Mouse (Mus musculus) embryonic facial prominence, embryonic 10.5 days (tissue): ENCODE measurements around the gene Kcnj1. TPM values are rescaled to one million over a fixed set of nuclear protein-coding genes. Genes with fewer than 3 reads are reported as not detected.

ENCODE experiments used
- DNase-seq: peaks from one replicate; pipeline ENCODE4 v3.0.0-alpha.2; 2017; ENCODE audit warnings: low spot score
- H3K27ac ChIP-seq: fragments of 300-500 bp; sonication (generic); replicated peaks from 2 replicates; pipeline ENCODE4 v1.5.1; 2016; ENCODE audit warnings: mild to moderate bottlenecking
- H3K27me3 ChIP-seq: fragments of 300-500 bp; sonication (generic); replicated peaks from 2 replicates; pipeline ENCODE4 v1.6.1; 2016; ENCODE audit warnings: low read depth, mild to moderate bottlenecking; ENCODE audit not compliant: poor library complexity, severe bottlenecking
- H3K36me3 ChIP-seq: fragments of 300-500 bp; sonication (generic); replicated peaks from 2 replicates; pipeline ENCODE4 v1.6.1; 2016; ENCODE audit warnings: mild to moderate bottlenecking, moderate library complexity
- H3K4me1 ChIP-seq: fragments of 300-500 bp; sonication (generic); 2 replicates; pipeline ENCODE4 v1.6.1; 2016
- H3K4me3 ChIP-seq: fragments of 300-500 bp; sonication (generic); 2 replicates; pipeline ENCODE4 v1.5.1; 2016; ENCODE audit warnings: mild to moderate bottlenecking, moderate library complexity
- H3K9me3 ChIP-seq: fragments of 300-500 bp; sonication (generic); 2 replicates; pipeline ENCODE4 v1.6.1; 2016; ENCODE audit warnings: mild to moderate bottlenecking
- WGBS: fragments of 180-500 bp; shearing (Covaris S2); methylation state at CpG from one replicate; pipeline ENCODE4 v1.1.7; 2016; 5-methylcytosine and 5-hydroxymethylcytosine counted together
- polyA plus RNA-seq: library from polyadenylated mRNA; unstranded; fragments of >200 nt; fragmentation: Nextera tagmentation; extraction: Ambion mirVana; gene quantifications from 2 replicates; pipeline ENCODE4 v1.2.1, GENCODE M21; 2016

The Kcnj1 gene
- polyA plus RNA-seq, 1 experiment from 2014 or later = not detected

GRCm38 (mm10) chr9:32405191-32405925 lies 33.1 kb downstream of the Kcnj1 start:
- WGBS = 43% methylated on average over 11 of the region's 11 CpGs
- Histone ChIP-seq H3K27me3 (peaks cover 50% of the 10 kb centered on the region), H3K36me3 (no peaks in the 10 kb centered on the region), H3K27ac (no peak overlapping the region), H3K4me3 (no peak overlapping the region), H3K9me3 (no peaks in the 10 kb centered on the region), H3K4me1 (peaks cover 47% of the 10 kb centered on the region)
- DNase-seq = peak; percentile 75

DNA sequence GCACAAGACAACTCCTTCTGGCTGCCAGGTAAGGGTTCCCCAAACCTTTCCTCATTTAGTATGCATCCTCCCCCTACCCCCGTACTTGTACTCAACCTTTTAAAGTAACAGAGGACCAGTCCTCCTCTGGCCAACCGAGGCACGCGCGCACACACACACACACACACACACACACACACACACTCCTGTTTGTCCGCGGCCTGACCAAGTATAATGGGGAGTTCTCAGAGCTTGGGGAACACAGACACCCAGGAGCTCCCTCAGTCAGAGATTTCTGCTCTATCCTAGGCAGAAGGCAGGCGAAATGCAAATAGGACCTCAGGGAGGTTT lies 36.4 kb downstream of the Kcnj1 start:
- H3K9me3 ChIP-seq = no peaks in the 10 kb centered on the region
- no peak for DNase-seq
- peaks cover 82% of the 10 kb centered on the region for H3K27me3 ChIP-seq
- H3K27ac ChIP-seq = peak overlapping the region; percentile 88
- H3K4me1 ChIP-seq = peaks cover 42% of the 10 kb centered on the region
- 9% methylated on average over 8 of the region's 8 CpGs for WGBS
- H3K36me3 ChIP-seq = no peaks in the 10 kb centered on the region
- H3K4me3 ChIP-seq = peak overlapping the region; percentile 56

GRCm38 (mm10) chr9:32409060-32409961 lies 37.0 kb downstream of the Kcnj1 start:
- no peaks in the 10 kb centered on the region for H3K9me3 ChIP-seq
- H3K27me3 ChIP-seq = peaks cover 81% of the 10 kb centered on the region
- H3K27ac ChIP-seq = peak overlapping the region; percentile 88
- WGBS = 1% methylated on average over 47 of the region's 47 CpGs
- no peaks in the 10 kb centered on the region for H3K36me3 ChIP-seq
- H3K4me3 ChIP-seq = peak overlapping the region; percentile 56
- peak; percentile 90 for DNase-seq
- peaks cover 42% of the 10 kb centered on the region for H3K4me1 ChIP-seq

GRCm38 (mm10) chr9:32410671-32411070 lies 38.4 kb downstream of the Kcnj1 start:
- Histone ChIP-seq H3K36me3 (no peaks in the 10 kb centered on the region), H3K4me1 (peaks cover 36% of the 10 kb centered on the region), H3K9me3 (no peaks in the 10 kb centered on the region), H3K27me3 (peaks cover 75% of the 10 kb centered on the region), H3K4me3 (no peak overlapping the region), H3K27ac (peak overlapping the region; percentile 88)
- DNase-seq = no peak
- WGBS = 92% methylated on average over 5 of the region's 5 CpGs

DNA sequence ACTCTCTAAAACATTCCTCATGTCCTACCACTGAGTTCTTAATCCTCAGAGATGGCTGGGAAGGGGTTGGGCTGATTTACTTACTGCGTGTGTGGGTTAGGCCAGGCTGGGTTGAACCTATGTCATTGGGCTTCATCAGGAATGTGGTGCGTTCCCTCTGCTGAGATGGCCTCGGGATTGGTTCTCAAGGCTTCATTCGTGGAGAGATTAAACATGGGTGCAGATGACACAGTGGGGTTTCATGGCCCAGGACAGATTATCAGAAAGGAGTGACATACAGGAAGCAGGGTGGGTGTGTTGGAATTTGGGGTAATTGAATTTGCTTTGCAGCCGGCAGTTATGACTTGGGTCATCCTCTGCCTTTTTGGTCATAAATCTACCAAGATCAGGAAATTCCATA lies 39.2 kb downstream of the Kcnj1 start:
- Histone ChIP-seq H3K36me3 (no peaks in the 10 kb centered on the region), H3K27ac (0 out of 2 replicates have a peak overlapping the region, but pooled peaks have one; percentile 14), H3K4me3 (no peak overlapping the region), H3K9me3 (no peaks in the 10 kb centered on the region), H3K4me1 (peaks cover 33% of the 10 kb centered on the region), H3K27me3 (peaks cover 67% of the 10 kb centered on the region)
- WGBS = 86% methylated on average over 5 of the region's 5 CpGs
- DNase-seq = no peak

GRCm38 (mm10) chr9:32412836-32413580 lies 40.7 kb downstream of the Kcnj1 start:
- Histone ChIP-seq H3K27ac (no peak overlapping the region), H3K4me3 (no peak overlapping the region), H3K27me3 (peaks cover 53% of the 10 kb centered on the region), H3K36me3 (no peaks in the 10 kb centered on the region), H3K9me3 (no peaks in the 10 kb centered on the region), H3K4me1 (peaks cover 43% of the 10 kb centered on the region)
- DNase-seq = no peak
- 80% methylated on average over 10 of the region's 10 CpGs for WGBS

GRCm38 (mm10) chr9:32414956-32415355 lies 42.7 kb downstream of the Kcnj1 start:
- Histone ChIP-seq H3K36me3 (peaks cover 10% of the 10 kb centered on the region), H3K4me3 (no peak overlapping the region), H3K9me3 (no peaks in the 10 kb centered on the region), H3K27me3 (peaks cover 43% of the 10 kb centered on the region), H3K27ac (no peak overlapping the region), H3K4me1 (peaks cover 26% of the 10 kb centered on the region)
- WGBS = 69% methylated on average over 1 of the region's 1 CpGs
- DNase-seq = no peak

DNA sequence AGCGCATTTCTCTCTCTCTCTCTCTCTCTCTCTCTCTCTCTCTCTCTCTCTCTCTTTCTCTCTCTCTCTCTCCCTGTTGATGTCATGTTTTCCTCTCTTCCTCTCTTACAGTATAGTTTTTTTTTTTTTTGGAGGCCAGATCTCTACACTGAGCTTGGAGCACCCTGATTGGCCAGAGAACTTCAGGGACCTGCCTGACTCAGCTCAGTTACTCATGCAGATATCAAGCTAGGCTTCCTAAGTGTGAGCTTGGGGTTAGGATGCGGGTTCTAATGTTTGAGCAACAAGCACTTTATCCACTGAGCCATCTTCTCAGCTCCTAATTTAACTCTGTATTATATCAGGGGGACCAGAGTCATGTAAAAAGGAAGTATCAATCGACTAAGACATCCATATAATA lies 43.7 kb downstream of the Kcnj1 start:
- no peak for DNase-seq
- Histone ChIP-seq H3K27ac (no peak overlapping the region), H3K9me3 (no peaks in the 10 kb centered on the region), H3K27me3 (peaks cover 33% of the 10 kb centered on the region), H3K4me3 (no peak overlapping the region), H3K4me1 (peaks cover 17% of the 10 kb centered on the region), H3K36me3 (peaks cover 17% of the 10 kb centered on the region)
- WGBS = 93% methylated on average over 3 of the region's 3 CpGs

DNA sequence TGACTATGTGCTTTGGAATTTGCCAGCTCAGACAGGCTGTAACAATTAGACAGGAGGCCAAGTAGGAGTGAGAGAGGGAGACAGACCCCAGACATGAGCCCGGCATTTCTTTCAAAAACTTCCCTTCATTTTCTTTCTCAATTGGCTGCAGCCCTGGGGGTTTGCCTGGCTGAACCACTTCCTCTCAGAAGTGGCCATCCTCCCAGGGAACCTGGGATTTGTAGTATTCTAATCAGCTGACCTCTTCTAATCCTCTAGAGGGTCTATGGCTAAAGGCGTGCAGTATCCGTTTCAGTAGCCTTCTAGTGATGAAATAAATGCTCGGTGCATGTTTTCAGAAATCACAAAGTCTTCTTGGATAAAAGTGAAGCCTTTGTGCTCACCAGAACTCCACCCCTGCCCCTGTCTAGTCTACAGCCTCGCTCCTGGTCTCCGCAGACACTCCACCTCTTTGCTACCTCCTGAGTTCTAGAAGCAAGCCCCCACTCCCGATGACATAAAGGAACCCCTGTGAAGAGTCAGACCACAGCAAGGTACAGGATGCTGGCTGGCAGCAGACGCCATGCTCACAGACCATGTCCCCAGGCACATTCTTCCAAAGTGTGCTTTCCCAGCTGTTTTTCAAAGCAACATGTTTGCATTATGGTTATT lies 45.3 kb downstream of the Kcnj1 start:
- peak; percentile 57 for DNase-seq
- Histone ChIP-seq H3K36me3 (peaks cover 27% of the 10 kb centered on the region), H3K4me3 (peak overlapping the region; percentile 23; the same call in 1 of the 2 replicates), H3K4me1 (peaks cover 17% of the 10 kb centered on the region), H3K27me3 (peaks cover 17% of the 10 kb centered on the region), H3K27ac (peak overlapping the region; percentile 66), H3K9me3 (no peaks in the 10 kb centered on the region)
- 25% methylated on average over 8 of the region's 8 CpGs for whole genome bisulfite sequencing

DNA sequence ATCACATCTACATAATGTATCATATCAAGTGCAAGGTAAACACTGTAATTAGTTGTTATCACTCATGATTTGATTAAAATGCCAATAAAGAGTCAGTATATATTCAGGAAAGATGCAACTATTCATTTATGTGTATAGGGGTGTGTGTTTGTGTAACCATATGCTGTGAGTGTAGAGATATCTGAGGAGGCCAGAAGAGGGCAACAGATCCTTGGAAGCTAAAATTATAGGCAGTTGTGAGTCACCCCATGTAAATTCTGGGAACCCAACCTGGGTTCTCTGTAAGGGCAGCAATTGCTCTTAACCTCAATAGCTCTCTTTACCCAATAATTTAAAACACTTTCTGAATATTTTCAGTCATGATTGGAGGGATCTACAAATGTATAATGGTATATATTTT lies 48.4 kb downstream of the Kcnj1 start:
- Histone ChIP-seq H3K4me3 (no peak overlapping the region), H3K27ac (no peak overlapping the region), H3K36me3 (peaks cover 55% of the 10 kb centered on the region), H3K27me3 (no peaks in the 10 kb centered on the region), H3K4me1 (peaks cover 14% of the 10 kb centered on the region), H3K9me3 (no peaks in the 10 kb centered on the region)
- DNase-seq = no peak

DNA sequence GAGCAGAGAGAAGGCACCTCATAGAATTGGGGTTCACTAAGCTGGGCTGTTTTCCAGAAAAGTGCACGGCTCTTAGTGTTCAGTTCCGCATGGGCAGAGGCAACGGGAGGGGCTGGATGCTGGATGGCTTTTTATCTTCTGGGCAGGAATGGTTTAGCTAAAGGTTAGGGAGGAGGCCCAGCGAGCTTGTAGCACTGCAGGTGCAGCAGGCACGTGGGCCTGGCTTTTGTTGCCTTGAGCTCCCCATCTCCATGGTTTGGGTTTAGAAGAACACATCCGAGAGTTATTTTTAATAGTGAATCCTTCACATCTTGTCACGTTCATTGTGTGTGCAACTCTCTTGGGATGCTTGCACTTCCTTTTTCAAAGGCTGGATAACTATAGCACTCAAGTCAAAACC lies 53.0 kb downstream of the Kcnj1 start:
- peaks cover 84% of the 10 kb centered on the region for H3K36me3 ChIP-seq
- no peaks in the 10 kb centered on the region for H3K4me1 ChIP-seq
- no peaks in the 10 kb centered on the region for H3K9me3 ChIP-seq
- H3K4me3 ChIP-seq = no peak overlapping the region
- no peak for DNase-seq
- no peak overlapping the region for H3K27ac ChIP-seq
- WGBS = 85% methylated on average over 7 of the region's 7 CpGs
- H3K27me3 ChIP-seq = no peaks in the 10 kb centered on the region

DNA sequence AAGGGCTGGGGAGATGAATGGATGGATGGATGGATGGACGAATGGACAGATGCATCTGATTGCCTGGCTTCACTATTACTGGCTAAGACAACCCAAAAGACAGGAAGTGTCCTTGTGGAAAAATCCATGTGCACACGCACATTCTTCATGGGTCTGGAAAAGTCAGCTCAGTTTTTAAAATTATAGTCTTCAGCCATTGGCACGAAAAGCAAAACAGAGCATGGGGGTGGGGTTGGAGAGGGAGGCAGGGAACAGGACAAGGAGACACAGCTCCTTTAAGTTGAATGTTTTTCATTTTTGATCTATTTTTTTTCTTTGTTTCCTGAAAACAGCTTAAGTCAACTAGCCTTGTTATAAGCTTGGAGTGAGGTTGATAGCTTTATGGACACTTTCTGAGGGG lies 58.8 kb downstream of the Kcnj1 start:
- Histone ChIP-seq H3K36me3 (peaks cover 89% of the 10 kb centered on the region), H3K27ac (no peak overlapping the region), H3K9me3 (no peaks in the 10 kb centered on the region), H3K4me1 (peaks cover 12% of the 10 kb centered on the region; the same call in 1 of the 2 replicates), H3K27me3 (no peaks in the 10 kb centered on the region), H3K4me3 (no peak overlapping the region)
- WGBS = 87% methylated on average over 3 of the region's 3 CpGs
- no peak for DNase-seq
